Mouse (Mus musculus) MEL (cell line): Measurements from ENCODE around the gene Mmp1b.

ENCODE experiments used
- CHD1 ChIP-seq: IDR thresholded peaks from 2 replicates; pipeline ENCODE4 v1.6.1; 2012; ENCODE audit warnings: low read depth, mild to moderate bottlenecking, inconsistent platforms, low read length, improper control_type of control experiment
- CTCF ChIP-seq, 3 experiments: IDR thresholded peaks in 2 of 3; conservative IDR thresholded peaks in 1 of 3; 2 replicates each; pipeline ENCODE4 v1.5.1; 2011 to 2012; ENCODE audit warnings: low read length in 3 of 3, low read depth in 2 of 3, mild to moderate bottlenecking in 2 of 3, improper control_type of control experiment in 1 of 3, inconsistent platforms in 1 of 3, mixed read lengths in 1 of 3, moderate library complexity in 1 of 3; ENCODE audit not compliant: control insufficient read depth in 1 of 3, insufficient read depth in 1 of 3, poor library complexity in 1 of 3, severe bottlenecking in 1 of 3
- JUND ChIP-seq: IDR thresholded peaks from 2 replicates; pipeline ENCODE4 v1.6.1; 2011; ENCODE audit warnings: low read depth, mild to moderate bottlenecking, improper control_type of control experiment, low read length
- MAX ChIP-seq: IDR thresholded peaks from 2 replicates; pipeline ENCODE4 v1.6.1; 2011; ENCODE audit warnings: low read length, improper control_type of control experiment
- MEF2A ChIP-seq: IDR thresholded peaks from 2 replicates; pipeline ENCODE4 v1.6.1; 2014; ENCODE audit warnings: low read depth, mild to moderate bottlenecking, inconsistent platforms, low read length, improper control_type of control experiment; ENCODE audit not compliant: poor library complexity, insufficient replicate concordance, severe bottlenecking; ENCODE audit errors: extremely low read depth
- MXI1 ChIP-seq: IDR thresholded peaks from 2 replicates; pipeline ENCODE4 v1.6.1; 2011; ENCODE audit warnings: mild to moderate bottlenecking, low read depth, low read length, improper control_type of control experiment
- POLR2A ChIP-seq, 2 experiments: IDR thresholded peaks; 2 replicates each; pipeline ENCODE4 v1.6.1; 2011 to 2012; ENCODE audit warnings: low read length in 2 of 2, mild to moderate bottlenecking in 2 of 2, control low read depth in 1 of 2, improper control_type of control experiment in 1 of 2, low read depth in 1 of 2, moderate library complexity in 1 of 2; ENCODE audit not compliant: control insufficient read depth in 1 of 2, insufficient read depth in 1 of 2, poor library complexity in 1 of 2
- RCOR1 ChIP-seq: IDR thresholded peaks from 2 replicates; pipeline ENCODE4 v1.6.1; 2012; ENCODE audit warnings: low read depth, mild to moderate bottlenecking, inconsistent platforms, low read length, improper control_type of control experiment

- TF ChIP-seq MXI1 = no peak
- TF ChIP-seq MAX = no peak
- no peak for TF ChIP-seq JUND
- no peak for TF ChIP-seq POLR2A (IDR thresholded peaks at IDR 0.05; ENCODE audit: control insufficient read depth in 1 of 2, insufficient read depth in 1 of 2, low read depth in 1 of 2, low read length in 2 of 2, poor library complexity in 1 of 2)
- no peak for TF ChIP-seq CTCF (IDR thresholded peaks at IDR 0.05 in 2 of 3, conservative IDR thresholded peaks at IDR 0.05 in 1 of 3; ENCODE audit: control insufficient read depth in 1 of 3, insufficient read depth in 1 of 3, low read depth in 2 of 3, low read length in 3 of 3, poor library complexity in 1 of 3, severe bottlenecking in 1 of 3)
- TF ChIP-seq RCOR1 = no peak
- TF ChIP-seq CHD1 = no peak
- TF ChIP-seq MEF2A = no peak
Measured at GRCm38 (mm10) chr9:7344107-7344506, 43.7 kb downstream of the Mmp1b start, which contains the start of gene Mmp12.
